Mouse (Mus musculus): Measurements from ENCODE around the gene Sphk1.

Gene Sphk1

GRCm38 (mm10) chr11:116508689-116509088 is 22.0 kb upstream of the Sphk1 start:
- no peak for DNase-seq (ENCODE audit: low spot score)

GRCm38 (mm10) chr11:116511301-116511868 is 19.3 kb upstream of the Sphk1 start:
- no peak for DNase-seq (ENCODE audit: low spot score)

GRCm38 (mm10) chr11:116512154-116512553 is 18.6 kb upstream of the Sphk1 start:
- DNase-seq (ENCODE audit: low spot score), result no peak

GRCm38 (mm10) chr11:116512987-116513386 is 17.7 kb upstream of the Sphk1 start:
- DNase-seq (ENCODE audit: low spot score), result no peak

- DNase-seq (ENCODE audit: low spot score), result no peak
These were observed 17.1 kb upstream of the Sphk1 start for GRCm38 (mm10) chr11:116513531-116514038.

- no peak for DNase-seq (ENCODE audit: low spot score)
These were observed 15.2 kb upstream of the Sphk1 start for GRCm38 (mm10) chr11:116515330-116516020.

- no peak for DNase-seq (ENCODE audit: low spot score)
These were observed 12.2 kb upstream of the Sphk1 start for GRCm38 (mm10) chr11:116518482-116518881.

- no peak for DNase-seq (ENCODE audit: low spot score)
These were observed 9.6 kb upstream of the Sphk1 start for GRCm38 (mm10) chr11:116521143-116521542.

GRCm38 (mm10) chr11:116522046-116522445 is 8.7 kb upstream of the Sphk1 start:
- no peak for DNase-seq (ENCODE audit: low spot score)

- no peak for DNase-seq (ENCODE audit: low spot score)
These were observed 7.6 kb upstream of the Sphk1 start for GRCm38 (mm10) chr11:116522886-116523698.

GRCm38 (mm10) chr11:116523699-116524189 is 7.0 kb upstream of the Sphk1 start:
- DNase-seq (ENCODE audit: low spot score), result no peak

GRCm38 (mm10) chr11:116528636-116529320 is 1.9 kb upstream of the Sphk1 start:
- no peak for DNase-seq (ENCODE audit: low spot score)

GRCm38 (mm10) chr11:116531371-116532191 is 856 bp downstream of the Sphk1 start:
- no peak for DNase-seq (ENCODE audit: low spot score)

GRCm38 (mm10) chr11:116532262-116532809 is 1.6 kb downstream of the Sphk1 start:
- no peak for DNase-seq (ENCODE audit: low spot score)

- DNase-seq (ENCODE audit: low spot score), result no peak
These were observed 2.1 kb downstream of the Sphk1 start for GRCm38 (mm10) chr11:116532810-116533338.

GRCm38 (mm10) chr11:116533341-116534153 is 2.8 kb downstream of the Sphk1 start:
- no peak for DNase-seq (ENCODE audit: low spot score)

- DNase-seq (ENCODE audit: low spot score), result peak; percentile 71
These were observed 3.6 kb downstream of the Sphk1 start for GRCm38 (mm10) chr11:116534154-116534865.

- DNase-seq (ENCODE audit: low spot score), result no peak
These were observed 6.0 kb downstream of the Sphk1 start for GRCm38 (mm10) chr11:116536685-116537084.

- no peak for DNase-seq (ENCODE audit: low spot score)
These were observed 6.7 kb downstream of the Sphk1 start for GRCm38 (mm10) chr11:116537388-116537787.
